Mouse (Mus musculus): Measurements from ENCODE around the gene Capn1. TPM values are rescaled to one million over a fixed set of nuclear protein-coding genes. Genes with fewer than 3 reads are reported as not detected.

The Capn1 gene
- polyA plus RNA-seq, 1 experiment, result 38.3 TPM

DNA sequence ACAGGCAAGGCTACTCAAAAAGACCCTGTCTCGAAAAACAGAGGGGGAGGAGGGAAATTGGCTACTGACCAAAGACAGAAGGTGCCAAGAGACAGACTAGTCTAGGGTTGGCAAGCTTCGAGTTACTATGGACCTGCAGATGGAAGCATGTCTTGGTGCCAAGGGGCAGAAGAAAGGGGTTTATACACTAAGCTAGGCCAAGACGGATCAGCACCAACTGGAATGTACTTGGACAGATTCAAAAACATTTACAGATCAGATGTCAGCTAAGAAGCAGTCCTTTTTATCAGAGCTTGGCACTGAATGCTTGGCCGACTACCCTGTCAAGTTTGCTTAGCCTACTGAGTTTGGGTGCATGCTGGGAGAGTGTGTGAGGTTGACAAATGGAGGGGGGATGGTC lies 40.0 kb downstream of the Capn1 start:
- Histone ChIP-seq H3K4me1 (ENCODE audit: control insufficient read depth, insufficient read depth, low read length) (peaks cover 7% of the 10 kb centered on the region), H3K4me3 (ENCODE audit: insufficient read depth, low read length) (no peak overlapping the region), H3K27ac (ENCODE audit: insufficient read depth, low read depth, low read length) (no peak overlapping the region)
- no peak for TF ChIP-seq CTCF (IDR thresholded peaks at IDR 0.05; ENCODE audit: low read depth, low read length)
- TF ChIP-seq POLR2A (IDR thresholded peaks at IDR 0.05; ENCODE audit: borderline replicate concordance, low read depth, low read length), result no peak

DNA sequence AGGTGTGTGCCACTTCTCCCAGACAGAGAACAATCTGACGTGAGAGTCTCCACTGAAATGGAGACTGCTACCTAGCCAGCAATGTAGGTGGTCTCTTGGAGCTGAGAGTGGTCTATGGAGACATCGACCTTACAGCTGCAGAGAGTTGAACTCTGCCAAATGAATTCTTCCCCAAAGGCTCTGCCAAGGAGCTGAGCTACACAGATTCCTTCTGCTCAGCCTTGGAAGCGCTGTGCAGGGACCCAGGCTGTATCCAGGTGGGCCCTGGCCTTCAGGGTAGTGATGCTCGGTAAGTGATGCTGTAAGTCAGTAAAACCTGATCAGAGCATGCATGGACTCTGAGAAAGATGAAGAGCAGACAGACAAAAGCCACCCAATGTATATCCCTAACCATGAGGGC lies 40.6 kb downstream of the Capn1 start:
- Histone ChIP-seq H3K4me3 (ENCODE audit: insufficient read depth, low read length) (no peak overlapping the region), H3K4me1 (ENCODE audit: control insufficient read depth, insufficient read depth, low read length) (peaks cover 10% of the 10 kb centered on the region), H3K27ac (ENCODE audit: insufficient read depth, low read depth, low read length) (no peak overlapping the region)
- no peak for TF ChIP-seq CTCF (IDR thresholded peaks at IDR 0.05; ENCODE audit: low read depth, low read length)
- no peak for TF ChIP-seq POLR2A (IDR thresholded peaks at IDR 0.05; ENCODE audit: borderline replicate concordance, low read depth, low read length)

DNA sequence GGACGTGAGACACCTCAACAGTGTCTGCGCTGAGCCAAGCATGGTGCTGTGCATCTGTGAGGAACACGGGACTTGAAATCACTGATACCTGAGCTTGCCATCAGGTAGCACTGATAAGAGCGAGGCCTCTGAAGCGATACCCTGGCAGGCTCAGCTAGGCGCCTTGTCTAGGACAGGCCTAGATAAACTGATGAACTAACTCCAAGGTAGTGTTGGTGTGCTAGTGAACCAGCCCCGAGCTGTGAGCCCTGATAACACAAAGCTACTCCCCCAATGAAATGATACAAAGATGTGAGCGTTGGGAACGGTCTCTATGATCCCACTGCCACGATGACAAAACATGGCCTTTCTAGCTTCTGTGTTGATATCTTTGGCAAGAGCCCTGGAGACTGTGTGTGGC lies 48.0 kb downstream of the Capn1 start:
- no peak overlapping the region for H3K4me3 ChIP-seq (ENCODE audit: insufficient read depth, low read length)
- TF ChIP-seq CTCF (IDR thresholded peaks at IDR 0.05; ENCODE audit: low read depth, low read length) (no peak), POLR2A (IDR thresholded peaks at IDR 0.05; ENCODE audit: borderline replicate concordance, low read depth, low read length) (no peak)
- H3K4me1 ChIP-seq (ENCODE audit: control insufficient read depth, insufficient read depth, low read length), result peaks cover 22% of the 10 kb centered on the region
- H3K27ac ChIP-seq (ENCODE audit: insufficient read depth, low read depth, low read length), result no peak overlapping the region

DNA sequence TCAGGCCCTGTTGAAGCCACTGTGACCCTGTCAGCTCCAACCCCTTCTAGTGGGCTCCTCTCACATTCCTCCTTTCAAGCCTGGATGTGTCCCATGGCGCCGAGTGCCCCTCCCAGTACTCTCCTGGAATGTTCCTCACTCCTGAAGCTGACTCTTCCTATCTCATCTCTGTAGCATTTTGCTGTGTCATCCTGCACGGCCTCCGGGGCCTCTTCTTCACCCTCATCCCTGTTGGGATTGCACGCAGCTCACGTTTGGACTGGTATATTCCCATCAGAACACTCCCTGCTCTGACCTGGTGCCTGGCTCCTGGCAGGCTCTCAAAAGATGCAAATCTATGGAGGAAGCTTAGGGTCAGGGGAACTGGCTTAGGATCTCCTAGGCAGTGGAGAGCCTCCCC lies 48.9 kb downstream of the Capn1 start:
- TF ChIP-seq CTCF (IDR thresholded peaks at IDR 0.05; ENCODE audit: low read depth, low read length), result no peak
- TF ChIP-seq POLR2A (IDR thresholded peaks at IDR 0.05; ENCODE audit: borderline replicate concordance, low read depth, low read length), result no peak
- H3K4me3 ChIP-seq (ENCODE audit: insufficient read depth, low read length), result no peak overlapping the region
- H3K27ac ChIP-seq (ENCODE audit: insufficient read depth, low read depth, low read length), result no peak overlapping the region
- peaks cover 16% of the 10 kb centered on the region for H3K4me1 ChIP-seq (ENCODE audit: control insufficient read depth, insufficient read depth, low read length)

DNA sequence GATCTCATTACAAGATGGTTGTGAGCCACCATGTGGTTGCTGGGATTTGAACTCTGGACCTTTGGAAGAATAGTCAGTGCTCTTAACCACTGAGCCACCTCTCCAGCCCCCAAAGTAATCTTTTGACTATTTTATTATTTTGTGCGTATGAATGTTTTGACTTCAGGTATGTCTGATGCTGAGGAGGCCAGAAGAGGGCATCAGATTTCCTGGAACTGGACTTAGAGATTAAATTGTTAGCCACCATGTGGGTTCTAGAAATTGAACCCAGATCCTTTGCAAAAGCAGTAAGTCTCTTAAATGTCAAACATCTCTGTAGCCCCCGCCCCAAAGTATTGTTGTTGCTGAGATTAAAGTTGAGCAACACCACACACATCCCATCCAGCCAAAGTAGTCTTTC lies 49.8 kb downstream of the Capn1 start:
- no peak for TF ChIP-seq CTCF (IDR thresholded peaks at IDR 0.05; ENCODE audit: low read depth, low read length)
- no peak for TF ChIP-seq POLR2A (IDR thresholded peaks at IDR 0.05; ENCODE audit: borderline replicate concordance, low read depth, low read length)
- Histone ChIP-seq H3K27ac (ENCODE audit: insufficient read depth, low read depth, low read length) (no peak overlapping the region), H3K4me3 (ENCODE audit: insufficient read depth, low read length) (no peak overlapping the region), H3K4me1 (ENCODE audit: control insufficient read depth, insufficient read depth, low read length) (peaks cover 18% of the 10 kb centered on the region)

DNA sequence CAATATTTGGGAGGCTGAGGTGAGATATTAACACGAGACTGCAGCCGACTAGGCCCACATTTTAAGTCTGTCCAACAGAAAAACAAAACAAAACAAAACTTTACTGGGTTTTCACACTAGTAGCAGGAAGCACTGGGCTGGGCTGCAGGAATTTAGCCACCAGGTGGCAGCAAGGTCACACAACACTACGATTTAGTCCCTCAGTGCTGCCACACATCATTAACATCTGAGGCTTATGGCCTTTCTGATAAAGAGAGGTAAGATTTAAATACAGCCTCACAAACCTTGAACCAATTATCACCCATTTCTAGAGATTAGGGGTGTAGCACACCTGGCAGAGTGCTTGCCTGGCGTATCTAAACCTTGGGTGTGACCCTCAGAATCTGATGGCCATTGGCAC lies 50.4 kb downstream of the Capn1 start:
- Histone ChIP-seq H3K4me3 (ENCODE audit: insufficient read depth, low read length) (no peak overlapping the region), H3K27ac (ENCODE audit: insufficient read depth, low read depth, low read length) (peak overlapping the region; percentile 1; the same call in 1 of the 2 replicates), H3K4me1 (ENCODE audit: control insufficient read depth, insufficient read depth, low read length) (peaks cover 17% of the 10 kb centered on the region)
- TF ChIP-seq CTCF (IDR thresholded peaks at IDR 0.05; ENCODE audit: low read depth, low read length) (peak; percentile 81), POLR2A (IDR thresholded peaks at IDR 0.05; ENCODE audit: borderline replicate concordance, low read depth, low read length) (no peak)

DNA sequence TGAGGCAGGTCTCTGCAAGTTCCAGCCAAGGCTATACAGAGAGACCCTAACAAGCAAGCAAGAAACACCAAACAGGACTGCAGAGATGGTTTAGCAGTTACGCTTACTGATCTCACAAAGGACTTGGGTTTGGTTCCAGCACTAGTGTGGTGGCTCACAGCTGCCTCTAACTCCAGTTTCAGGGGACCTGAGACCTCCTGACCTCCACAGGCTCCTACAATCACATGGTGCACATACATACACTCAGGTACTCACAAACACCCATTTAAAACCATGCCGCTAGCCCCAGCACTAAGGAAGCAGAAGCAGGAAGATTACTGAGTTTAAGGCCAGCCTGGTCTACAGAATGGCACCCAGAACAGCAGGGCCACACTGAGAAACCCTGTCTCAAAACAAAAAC lies 50.9 kb downstream of the Capn1 start:
- TF ChIP-seq CTCF (IDR thresholded peaks at IDR 0.05; ENCODE audit: low read depth, low read length) (no peak), POLR2A (IDR thresholded peaks at IDR 0.05; ENCODE audit: borderline replicate concordance, low read depth, low read length) (no peak)
- Histone ChIP-seq H3K4me1 (ENCODE audit: control insufficient read depth, insufficient read depth, low read length) (peaks cover 13% of the 10 kb centered on the region), H3K4me3 (ENCODE audit: insufficient read depth, low read length) (peak overlapping the region; percentile 95), H3K27ac (ENCODE audit: insufficient read depth, low read depth, low read length) (peak overlapping the region; percentile 65)

DNA sequence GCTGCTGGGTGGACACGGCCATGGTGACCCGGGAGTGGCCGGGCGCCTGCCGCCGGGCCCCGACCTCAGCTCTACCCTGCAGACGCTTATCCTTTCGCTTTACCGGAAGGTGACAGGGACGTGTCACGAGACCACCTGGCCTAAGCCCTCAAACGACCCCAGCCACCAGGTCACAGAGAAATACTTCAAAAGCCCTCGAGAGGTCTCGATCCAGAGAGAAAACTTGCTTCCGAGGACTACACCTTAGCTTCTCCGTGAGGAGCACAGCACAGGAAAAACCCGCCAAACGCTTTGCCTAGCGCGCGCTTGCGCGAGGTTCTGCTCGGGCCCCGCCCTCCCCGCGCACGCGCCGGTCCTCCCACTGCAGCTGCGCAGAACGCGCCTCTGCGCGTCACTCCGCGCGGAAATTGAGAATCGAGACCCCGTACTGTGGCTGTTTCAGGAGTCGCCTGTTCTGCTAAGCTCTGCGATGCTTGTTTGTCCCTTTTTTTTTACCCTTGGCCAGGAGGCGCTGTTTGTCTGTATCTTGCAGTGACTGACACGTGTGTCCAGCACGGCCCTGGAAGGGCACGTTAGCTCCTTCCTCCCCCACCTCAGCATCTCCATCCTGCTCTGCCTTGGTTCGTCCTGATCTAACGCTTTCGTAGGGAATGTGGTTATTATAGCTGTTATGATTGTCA lies 51.7 kb downstream of the Capn1 start, which contains the start of gene Pola2:
Pola2 (minus strand) TSS at position 320 of the 680 bp plus-strand sequence.
- H3K27ac ChIP-seq (ENCODE audit: insufficient read depth, low read depth, low read length), result peak within 1 kb of the TSS; percentile 77
- peak within 1 kb of the TSS; percentile 95 for H3K4me3 ChIP-seq (ENCODE audit: insufficient read depth, low read length)
- H3K4me1 ChIP-seq (ENCODE audit: control insufficient read depth, insufficient read depth, low read length), result peaks cover 9% of the 10 kb centered on the region; the same call in 1 of the 2 replicates
- TF ChIP-seq POLR2A (IDR thresholded peaks at IDR 0.05; ENCODE audit: borderline replicate concordance, low read depth, low read length) (no peak), CTCF (IDR thresholded peaks at IDR 0.05; ENCODE audit: low read depth, low read length) (no peak)

DNA sequence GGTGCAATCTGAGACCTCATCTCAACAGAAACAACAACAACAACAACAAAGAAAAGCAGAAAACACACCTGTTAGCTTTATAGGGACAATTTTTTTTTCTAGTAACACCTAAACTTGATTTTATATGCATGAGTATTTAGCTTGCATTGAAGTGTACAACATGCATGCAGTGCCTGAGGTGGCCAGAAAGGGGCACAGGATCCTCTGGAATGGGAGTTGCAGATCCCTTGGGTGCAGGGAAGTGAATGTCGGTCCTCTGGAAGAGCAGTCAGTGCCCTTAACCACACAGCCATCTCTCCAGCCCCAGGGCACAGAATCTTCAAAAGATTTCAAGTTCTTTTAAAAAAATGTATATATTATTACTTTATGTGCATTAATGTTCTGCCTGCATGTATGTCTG lies 53.0 kb downstream of the Capn1 start:
- TF ChIP-seq CTCF (IDR thresholded peaks at IDR 0.05; ENCODE audit: low read depth, low read length), result no peak
- TF ChIP-seq POLR2A (IDR thresholded peaks at IDR 0.05; ENCODE audit: borderline replicate concordance, low read depth, low read length), result no peak
- Histone ChIP-seq H3K4me1 (ENCODE audit: control insufficient read depth, insufficient read depth, low read length) (peaks cover 9% of the 10 kb centered on the region; the same call in 1 of the 2 replicates), H3K27ac (ENCODE audit: insufficient read depth, low read depth, low read length) (no peak overlapping the region), H3K4me3 (ENCODE audit: insufficient read depth, low read length) (peak overlapping the region; percentile 95)

DNA sequence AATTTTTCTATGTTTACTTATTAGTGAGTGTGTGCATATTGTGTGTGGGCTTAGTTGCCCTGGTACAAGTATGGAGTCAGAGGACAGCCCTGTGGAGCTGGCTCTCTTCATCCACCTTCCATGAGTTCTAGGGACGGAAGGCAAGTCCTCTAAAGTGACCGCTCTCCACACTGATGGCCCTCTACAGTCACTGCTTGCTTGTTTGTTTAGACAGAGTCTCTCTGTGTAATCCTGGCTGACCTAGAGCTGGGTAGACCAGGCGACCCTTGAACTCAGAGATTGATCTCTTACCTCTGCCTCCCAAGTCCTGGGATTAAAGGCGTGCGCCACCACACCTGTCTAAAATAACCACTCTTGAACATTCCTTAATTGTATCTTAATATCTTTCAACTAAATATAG lies 58.3 kb downstream of the Capn1 start:
- Histone ChIP-seq H3K27ac (ENCODE audit: insufficient read depth, low read depth, low read length) (no peak overlapping the region), H3K4me3 (ENCODE audit: insufficient read depth, low read length) (no peak overlapping the region), H3K4me1 (ENCODE audit: control insufficient read depth, insufficient read depth, low read length) (peaks cover 16% of the 10 kb centered on the region)
- TF ChIP-seq POLR2A (IDR thresholded peaks at IDR 0.05; ENCODE audit: borderline replicate concordance, low read depth, low read length) (no peak), CTCF (IDR thresholded peaks at IDR 0.05; ENCODE audit: low read depth, low read length) (no peak)
